Mouse (Mus musculus) cerebellum, adult 2 months (tissue): ENCODE results near the gene Thap3.
A peak's percentile ranks its signal among the peaks of the same experiment; 100 is the strongest.

Source experiments
- CTCF ChIP-seq: fragments of 200-500 bp; IDR thresholded peaks from 2 replicates; pipeline ENCODE4 v1.5.1; 2011; ENCODE audit warnings: low read depth, mild to moderate bottlenecking, control low read depth, low read length, moderate library complexity, borderline replicate concordance; ENCODE audit not compliant: insufficient read depth
- POLR2A ChIP-seq: fragments of 200-500 bp; IDR thresholded peaks from 2 replicates; pipeline ENCODE4 v1.6.1; 2011; ENCODE audit warnings: low read length, control low read depth, borderline replicate concordance; ENCODE audit not compliant: insufficient read depth

DNA sequence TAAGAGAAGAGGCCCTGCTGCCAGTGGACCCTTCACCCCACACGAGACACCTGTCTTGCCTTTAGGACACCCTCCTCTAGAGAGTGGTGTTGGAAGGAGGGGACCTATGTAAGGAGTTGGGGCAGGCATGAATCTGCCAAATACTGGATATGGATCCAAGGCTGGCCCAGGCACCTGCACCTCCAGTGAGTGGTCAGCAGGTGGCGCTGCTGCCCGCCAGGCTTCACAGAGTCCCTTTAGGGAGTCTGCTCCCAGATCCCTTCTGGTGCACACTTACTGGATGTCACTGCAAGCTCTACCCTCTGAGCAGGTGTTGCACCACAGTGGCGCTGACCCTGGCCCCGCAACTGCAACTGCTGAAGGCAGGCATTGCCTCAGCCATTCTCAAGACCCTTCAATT, 7.4 kb downstream of the Thap3 start:
- TF ChIP-seq CTCF (peak; percentile 99), POLR2A (no peak)
